Mouse (Mus musculus): ENCODE results near the gene Stox2.

- no peak for TF ChIP-seq CTCF (IDR thresholded peaks at IDR 0.05; ENCODE audit: low read depth)
- TF ChIP-seq EP300 (IDR thresholded peaks at IDR 0.05; ENCODE audit: low read depth) = no peak
Measured at GRCm38 (mm10) chr8:47172848-47173247, 273.3 kb downstream of the Stox2 start.
